Mouse (Mus musculus) spleen, adult 2 months (tissue): ENCODE data around the gene Arpp19. TPM values are rescaled to one million over a fixed set of nuclear protein-coding genes. Genes with fewer than 3 reads are reported as not detected.
A peak's percentile ranks its signal among the peaks of the same experiment; 100 is the strongest.

Experiments
- DNase-seq, 2 experiments: peaks; one replicate each; pipeline versions ENCODE4 v3.0.0 to v3.0.0-alpha.2; 2012 to 2021; ENCODE audit warnings: low spot score in 2 of 2, low read depth in 1 of 2
- H3K27ac ChIP-seq: fragments of 200-500 bp; 2 replicates; pipeline ENCODE4 v1.5.1; 2012; ENCODE audit warnings: low read length, inconsistent platforms; ENCODE audit not compliant: insufficient read depth
- H3K27me3 ChIP-seq: fragments of 200-500 bp; 2 replicates; pipeline ENCODE4 v1.6.1; 2012; ENCODE audit warnings: mild to moderate bottlenecking, moderate library complexity, low read length, inconsistent platforms; ENCODE audit not compliant: control insufficient read depth, insufficient read depth
- H3K36me3 ChIP-seq: fragments of 200-500 bp; 2 replicates; pipeline ENCODE4 v1.6.1; 2012; ENCODE audit warnings: mild to moderate bottlenecking, low read length, inconsistent platforms; ENCODE audit not compliant: control insufficient read depth, insufficient read depth
- H3K4me1 ChIP-seq: fragments of 200-500 bp; 2 replicates; pipeline ENCODE4 v1.6.1; 2011; ENCODE audit warnings: inconsistent platforms; ENCODE audit not compliant: control insufficient read depth, insufficient read depth, insufficient read length
- H3K4me3 ChIP-seq: fragments of 200-500 bp; 2 replicates; pipeline ENCODE4 v1.5.1; 2011; ENCODE audit warnings: mild to moderate bottlenecking, inconsistent platforms; ENCODE audit not compliant: insufficient read depth, insufficient read length; ENCODE audit errors: extremely low read depth
- CTCF ChIP-seq: fragments of 200-500 bp; IDR thresholded peaks from 2 replicates; pipeline ENCODE4 v1.5.1; 2011; ENCODE audit warnings: mild to moderate bottlenecking, inconsistent platforms; ENCODE audit not compliant: insufficient read depth, insufficient read length, insufficient replicate concordance; ENCODE audit errors: extremely low read depth
- POLR2A ChIP-seq: fragments of 200-500 bp; IDR thresholded peaks from 2 replicates; pipeline ENCODE4 v1.6.1; 2011; ENCODE audit warnings: low read depth, low read length, inconsistent platforms
- WGBS: fragments of 180-500 bp; shearing (Covaris S2); methylation state at CpG from one replicate; pipeline ENCODE4 v1.1.7; 2018; 5-methylcytosine and 5-hydroxymethylcytosine counted together
- polyA plus RNA-seq: library from polyadenylated mRNA; depleted of rRNA; stranded (reverse); fragments of >200 nt; gene quantifications from 2 replicates; pipeline ENCODE4 v1.2.3, GENCODE M21; 2012

Gene Arpp19
- polyA plus RNA-seq, 1 experiment: 6.1 TPM

- Histone ChIP-seq H3K27me3 (no peaks in the 10 kb centered on the region), H3K4me3 (no peak overlapping the region), H3K36me3 (peaks cover 2% of the 10 kb centered on the region; the same call in 1 of the 2 replicates), H3K27ac (no peak overlapping the region), H3K4me1 (no peaks in the 10 kb centered on the region; the same call in 1 of the 2 replicates)
- WGBS: 55% methylated on average over 3 of the region's 3 CpGs
- TF ChIP-seq CTCF: no peak
- no peak for TF ChIP-seq POLR2A
- no peak for DNase-seq
Measured at GRCm38 (mm10) chr9:75049100-75049499, 11.7 kb downstream of the Arpp19 start.

- Histone ChIP-seq H3K4me1 (no peaks in the 10 kb centered on the region; the same call in 1 of the 2 replicates), H3K36me3 (peaks cover 2% of the 10 kb centered on the region; the same call in 1 of the 2 replicates), H3K27ac (no peak overlapping the region), H3K4me3 (no peak overlapping the region), H3K27me3 (no peaks in the 10 kb centered on the region)
- DNase-seq: peak; percentile 58 to 68
- 27% methylated on average over 3 of the region's 3 CpGs for WGBS
- peak; percentile 76; the same call in 1 of the 2 replicates for TF ChIP-seq CTCF
- no peak for TF ChIP-seq POLR2A
Measured at GRCm38 (mm10) chr9:75050003-75050402, 12.6 kb downstream of the Arpp19 start.

DNA sequence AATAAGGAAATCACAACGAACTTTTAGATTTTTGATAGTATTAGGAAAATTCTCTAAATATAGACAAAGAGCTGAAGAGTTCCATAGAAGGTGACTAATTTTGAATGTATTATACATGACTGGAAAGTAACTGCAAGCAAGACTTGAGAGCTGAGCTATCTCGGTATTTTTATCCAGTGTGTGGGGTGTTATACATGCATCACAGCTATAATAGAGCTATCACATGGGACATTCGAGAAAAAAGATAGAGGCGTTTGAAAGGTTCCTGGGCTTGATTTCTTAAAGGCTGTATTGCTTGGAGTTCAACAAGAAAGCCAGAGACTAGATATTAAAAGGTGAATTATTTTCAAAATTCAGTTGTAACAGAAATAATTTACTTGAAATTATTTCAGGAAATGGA, 14.4 kb downstream of the Arpp19 start:
- peaks cover 4% of the 10 kb centered on the region; the same call in 1 of the 2 replicates for H3K36me3 ChIP-seq

DNA sequence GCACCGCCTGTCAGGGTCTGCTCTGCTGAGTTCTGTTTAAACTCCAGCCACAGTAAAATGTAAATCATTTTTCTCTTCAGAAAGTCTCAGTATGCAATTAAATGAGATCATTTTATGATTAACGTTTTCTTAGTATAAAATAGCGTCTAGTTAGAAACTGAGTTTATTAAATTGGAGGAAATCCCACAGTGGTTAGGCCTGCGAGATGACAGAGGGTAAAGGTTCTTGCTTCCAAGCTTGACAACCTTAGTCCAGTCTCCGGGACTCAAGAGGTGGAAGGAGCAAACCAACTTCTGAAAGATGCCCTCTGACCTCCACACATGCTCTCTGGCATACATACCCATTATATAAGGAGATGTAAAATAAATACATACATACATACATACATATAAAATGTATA, 17.6 kb downstream of the Arpp19 start:
- WGBS: 95% methylated on average over 5 of the region's 5 CpGs
- H3K36me3 ChIP-seq: peaks cover 15% of the 10 kb centered on the region

More for the DNA sequence above, 14.4 kb downstream of the Arpp19 start:
- Histone ChIP-seq H3K4me1 (no peaks in the 10 kb centered on the region; the same call in 1 of the 2 replicates), H3K27ac (no peak overlapping the region), H3K4me3 (no peak overlapping the region), H3K27me3 (no peaks in the 10 kb centered on the region)
- 84% methylated on average over 4 of the region's 4 CpGs for WGBS
- DNase-seq: no peak
- no peak for TF ChIP-seq POLR2A
- TF ChIP-seq CTCF: no peak

GRCm38 (mm10) chr9:75064678-75065331, 27.4 kb downstream of the Arpp19 start:
- WGBS: 78% methylated on average over 9 of the region's 9 CpGs
- Histone ChIP-seq H3K4me3 (no peak overlapping the region), H3K27me3 (no peaks in the 10 kb centered on the region), H3K4me1 (no peaks in the 10 kb centered on the region), H3K36me3 (peaks cover 2% of the 10 kb centered on the region; the same call in 1 of the 2 replicates), H3K27ac (no peak overlapping the region)
- TF ChIP-seq POLR2A (no peak), CTCF (no peak)
- DNase-seq: no peak

More for the DNA sequence above, 17.6 kb downstream of the Arpp19 start:
- Histone ChIP-seq H3K27me3 (no peaks in the 10 kb centered on the region), H3K4me1 (no peaks in the 10 kb centered on the region; the same call in 1 of the 2 replicates), H3K4me3 (no peak overlapping the region), H3K27ac (no peak overlapping the region)
- TF ChIP-seq POLR2A (no peak), CTCF (no peak)
- DNase-seq: no peak

- TF ChIP-seq POLR2A (no peak), CTCF (no peak)
- DNase-seq: no peak
- peak within 1 kb of the TSS; percentile 98 for H3K27ac ChIP-seq
- 33% methylated on average over 23 of the region's 23 CpGs for WGBS
- peak within 1 kb of the TSS; percentile 98 for H3K4me3 ChIP-seq
- no peaks in the 10 kb centered on the region for H3K36me3 ChIP-seq
- no peaks in the 10 kb centered on the region; the same call in none of the 2 replicates for H3K4me1 ChIP-seq
- no peaks in the 10 kb centered on the region for H3K27me3 ChIP-seq
Measured at GRCm38 (mm10) chr9:75070457-75071028, 33.1 kb downstream of the Arpp19 start, which contains the start of gene Myo5a. TSS of gene Myo5a (plus strand) at chr9:75071015.

DNA sequence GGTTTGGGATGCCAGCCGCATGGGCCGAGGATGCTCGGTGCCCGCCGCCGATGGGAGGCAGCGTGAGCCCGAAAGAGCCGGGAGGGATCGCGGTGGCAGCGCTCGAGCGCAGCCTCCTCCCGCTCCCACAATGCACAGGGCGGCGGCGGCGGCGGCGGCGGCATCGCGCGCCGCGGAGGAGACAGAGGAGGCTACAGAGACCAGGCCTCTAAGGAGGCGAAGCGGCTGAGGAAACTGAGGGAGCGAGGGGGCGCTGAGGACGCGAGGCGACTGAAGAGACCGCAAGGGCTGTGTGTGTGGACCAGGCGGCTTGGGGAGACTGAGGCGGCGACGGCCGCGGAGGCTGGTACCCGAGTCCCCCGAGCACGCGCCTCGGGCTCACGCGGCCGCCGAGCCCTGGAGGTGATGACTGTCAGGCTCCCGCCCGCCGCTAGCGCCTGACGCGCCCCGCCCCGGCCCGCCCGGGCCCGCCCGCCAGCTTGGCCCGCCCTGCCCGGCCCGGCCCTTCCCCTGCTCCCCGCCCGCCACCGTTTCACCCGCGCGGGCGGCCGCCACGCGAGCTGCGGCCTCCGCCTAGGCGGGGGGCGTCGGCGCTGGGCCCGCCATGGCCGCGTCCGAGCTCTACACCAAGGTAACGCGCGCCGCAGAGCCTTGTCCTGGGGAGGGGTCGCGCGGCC, 33.8 kb downstream of the Arpp19 start:
- Histone ChIP-seq H3K4me1 (no peaks in the 10 kb centered on the region; the same call in none of the 2 replicates), H3K36me3 (no peaks in the 10 kb centered on the region), H3K27ac (peak overlapping the region; percentile 98), H3K27me3 (no peaks in the 10 kb centered on the region), H3K4me3 (peak overlapping the region; percentile 98)
- 1% methylated on average over 41 of the region's 92 CpGs for WGBS
- DNase-seq: peak; percentile 50 to 78
- TF ChIP-seq POLR2A: peak; percentile 14; the same call in 1 of the 2 replicates
- no peak for TF ChIP-seq CTCF
